Mouse (Mus musculus): Measurements from ENCODE around the gene Copg2.

Copg2 gene

DNA sequence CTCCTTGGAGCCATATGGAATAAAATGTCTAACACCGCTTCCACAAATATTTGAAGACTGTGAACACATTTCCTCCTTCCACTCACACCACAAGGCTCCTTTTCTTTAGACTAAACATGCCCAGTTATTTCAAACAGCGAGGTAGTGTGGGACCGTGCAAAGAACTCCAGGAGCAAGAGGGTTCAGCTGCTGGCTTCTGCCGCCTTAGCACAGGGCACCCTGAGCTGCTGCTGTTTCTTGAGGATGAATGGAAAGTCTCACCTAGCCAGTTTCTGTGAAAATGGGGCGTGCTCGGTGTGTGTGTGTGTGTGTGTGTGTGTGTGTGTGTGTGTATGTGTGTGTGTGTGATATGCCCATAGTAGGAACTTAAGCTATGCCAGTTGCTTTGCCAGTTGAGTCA, 162.1 kb downstream of the Copg2 start:
- no peak for DNase-seq (ENCODE audit: low spot score in 2 of 2)

- DNase-seq (ENCODE audit: low spot score in 2 of 2), result no peak
Observed at GRCm38 (mm10) chr6:30732571-30733130, 163.9 kb downstream of the Copg2 start.

DNA sequence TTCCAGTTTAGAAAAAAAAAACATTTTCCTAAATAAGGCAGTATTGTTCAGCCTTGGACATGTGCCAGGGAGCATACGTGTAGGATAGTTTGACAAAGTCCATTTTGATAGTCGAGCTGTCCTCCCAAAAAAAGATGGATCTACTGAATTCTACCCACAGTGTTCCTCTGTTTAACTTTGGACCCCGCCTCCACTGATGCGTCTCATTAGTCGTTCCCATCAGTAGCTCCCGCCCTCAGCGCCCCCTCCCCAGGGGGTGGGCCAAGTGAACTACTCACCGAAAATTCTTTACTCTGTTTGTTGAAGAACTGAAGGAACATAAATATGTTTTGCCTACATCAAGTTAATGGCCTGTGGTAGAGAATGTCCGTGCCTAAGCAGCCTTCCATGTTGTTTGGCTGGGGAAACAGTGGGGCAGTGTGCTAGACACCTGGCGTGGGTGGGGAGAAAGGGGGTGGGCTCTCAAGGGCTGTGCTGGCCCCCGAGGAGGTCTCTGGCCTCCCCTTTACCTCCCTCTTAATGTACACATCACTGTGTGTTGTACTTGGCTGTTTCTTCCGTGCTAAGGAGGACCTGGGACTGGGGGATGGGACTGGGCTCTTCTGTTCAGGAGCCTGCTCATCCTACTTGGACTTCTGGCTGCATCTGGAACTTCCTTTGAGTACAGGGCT, 166.2 kb downstream of the Copg2 start:
- no peak for DNase-seq (ENCODE audit: low spot score in 2 of 2)

DNA sequence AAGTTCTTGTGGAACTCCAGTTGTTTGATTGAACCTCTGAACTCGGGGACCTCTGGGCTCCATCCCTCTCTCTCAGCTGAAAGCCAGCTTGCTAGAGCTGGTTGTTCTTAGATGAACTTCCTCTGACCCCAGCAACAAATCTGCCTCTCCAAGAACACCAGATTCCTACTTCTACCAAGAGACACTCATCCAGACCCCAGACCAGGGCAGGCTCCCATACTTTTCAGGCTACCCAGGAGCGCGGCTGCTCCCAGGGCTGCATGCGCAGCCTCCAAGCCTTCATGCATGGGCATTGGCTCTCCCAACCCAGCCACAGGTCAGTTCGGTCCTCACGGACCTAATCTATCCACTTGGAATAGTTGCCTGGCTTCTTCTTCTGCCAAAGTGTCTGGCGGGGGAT, 173.3 kb downstream of the Copg2 start, which contains the start of gene Mest:
Gene Mest, plus strand, starts transcription at position 217 of the 400 bp plus-strand sequence.
- DNase-seq (ENCODE audit: low spot score in 2 of 2), result no peak

GRCm38 (mm10) chr6:30722385-30723164, 174.0 kb downstream of the Copg2 start:
- no peak for DNase-seq (ENCODE audit: low spot score in 2 of 2)

DNA sequence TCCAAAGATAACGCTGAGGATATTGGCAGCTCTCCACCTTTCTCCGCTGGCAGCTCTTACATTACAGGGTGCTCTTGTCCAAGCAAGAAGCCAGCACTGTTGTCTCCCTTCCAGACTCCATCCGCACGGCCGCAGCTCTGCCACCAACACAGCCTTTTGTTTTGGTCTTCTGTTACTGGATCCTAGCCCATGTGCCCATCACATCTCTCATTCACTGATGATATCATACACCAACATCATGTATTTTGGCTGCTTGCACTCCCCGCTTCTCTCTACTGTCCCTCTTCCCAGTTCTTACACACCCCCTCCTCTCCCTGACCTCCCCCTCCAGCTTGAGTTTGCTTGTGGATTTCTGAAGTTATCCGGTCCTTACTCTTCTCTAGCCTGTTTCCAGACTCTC, 179.8 kb downstream of the Copg2 start:
- DNase-seq (ENCODE audit: low spot score in 2 of 2), result no peak

GRCm38 (mm10) chr6:30714891-30715471, 181.6 kb downstream of the Copg2 start:
- DNase-seq (ENCODE audit: low spot score in 2 of 2), result no peak

- DNase-seq (ENCODE audit: low spot score in 2 of 2), result no peak
Observed at GRCm38 (mm10) chr6:30713896-30714295, 182.7 kb downstream of the Copg2 start.

DNA sequence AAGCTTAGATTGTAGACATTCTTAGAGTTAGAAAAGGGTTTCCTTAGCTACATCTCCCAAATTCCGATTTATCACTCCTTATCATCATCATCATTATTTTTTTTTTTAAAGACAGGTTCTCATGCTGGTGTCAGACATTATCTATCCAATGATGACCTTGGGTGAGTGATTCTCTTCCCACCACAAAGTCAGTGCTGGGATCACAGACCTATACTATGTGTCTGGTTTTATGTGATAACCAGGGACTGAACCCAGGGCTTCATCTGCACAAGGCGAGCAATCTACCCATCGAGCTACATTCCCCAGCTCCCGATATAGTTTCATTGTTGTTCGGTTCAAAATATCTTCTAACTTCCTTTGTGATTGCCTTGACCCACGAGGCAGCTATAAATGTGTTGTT, 183.1 kb downstream of the Copg2 start:
- no peak for DNase-seq (ENCODE audit: low spot score in 2 of 2)

GRCm38 (mm10) chr6:30712484-30712883, 184.1 kb downstream of the Copg2 start:
- DNase-seq (ENCODE audit: low spot score in 2 of 2), result no peak

DNA sequence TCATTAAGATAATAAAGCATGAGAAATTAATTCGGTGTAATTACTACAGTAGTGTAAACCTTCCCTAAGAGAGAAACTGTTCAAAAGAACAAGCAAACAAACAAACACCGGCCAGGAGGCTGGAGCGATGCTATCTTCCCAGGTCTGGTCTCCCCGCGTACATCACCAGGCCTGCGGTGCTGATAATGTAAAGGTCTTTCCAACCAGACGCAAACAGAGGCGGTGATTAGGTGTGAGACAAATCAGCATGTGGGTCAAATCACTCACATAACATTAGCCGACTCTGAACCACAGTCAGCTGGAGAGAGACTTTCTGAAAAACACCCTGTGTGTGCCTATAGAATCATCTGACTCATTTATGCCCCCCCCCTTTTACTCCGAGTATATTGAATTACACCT, 185.2 kb downstream of the Copg2 start:
- DNase-seq (ENCODE audit: low spot score in 2 of 2), result no peak

GRCm38 (mm10) chr6:30710371-30711364, 185.9 kb downstream of the Copg2 start:
- DNase-seq (ENCODE audit: low spot score in 2 of 2), result no peak

GRCm38 (mm10) chr6:30709115-30709514, 187.5 kb downstream of the Copg2 start:
- DNase-seq (ENCODE audit: low spot score in 2 of 2), result no peak

DNA sequence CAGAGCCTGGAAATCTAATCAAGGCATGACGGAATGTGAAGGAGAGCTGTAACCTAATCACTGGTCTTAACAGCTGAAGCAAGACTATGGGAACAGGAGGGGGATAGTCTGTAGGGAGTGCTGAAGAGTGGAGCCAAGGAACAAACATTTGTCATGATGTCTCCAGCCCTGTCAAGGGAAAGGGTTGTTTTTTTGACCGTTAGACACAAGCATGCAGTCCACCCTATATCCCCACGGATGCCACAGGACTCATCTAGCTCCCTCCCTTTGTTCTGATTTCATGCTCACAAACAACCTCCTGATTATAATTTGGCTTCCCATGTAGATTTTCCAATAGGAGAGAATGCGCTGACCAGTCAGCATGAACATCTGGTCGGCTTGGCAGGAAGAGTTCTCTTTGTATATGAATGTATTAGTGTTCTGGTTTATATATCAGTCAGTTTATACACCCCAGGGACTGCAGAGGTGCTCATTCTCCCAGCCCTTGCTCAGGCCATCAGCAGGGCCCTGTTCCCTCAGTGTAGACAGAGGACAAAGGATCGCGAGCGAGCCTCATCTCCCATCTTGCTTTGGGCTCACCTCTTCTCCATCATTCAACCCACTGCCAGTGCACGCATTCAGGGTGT, 192.5 kb downstream of the Copg2 start:
- DNase-seq (ENCODE audit: low spot score in 2 of 2), result no peak

DNA sequence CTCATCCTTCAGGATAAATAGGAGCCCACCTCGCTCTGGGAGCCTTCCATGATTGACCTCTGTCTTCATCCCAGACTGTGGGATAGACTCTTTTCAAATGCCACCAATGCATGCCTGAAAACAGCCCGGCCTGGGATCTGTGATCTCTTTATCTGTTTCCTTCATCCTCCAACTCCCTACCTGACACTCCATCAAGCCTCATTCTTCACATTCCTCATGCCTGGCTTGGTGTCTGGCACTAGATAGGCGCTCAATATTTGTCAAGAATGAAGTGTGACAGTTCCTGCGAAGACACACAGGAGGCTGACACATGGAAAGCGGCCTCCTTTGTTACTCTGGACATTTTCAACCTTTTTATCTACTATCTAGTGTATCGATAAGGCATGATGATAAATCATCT, 193.1 kb downstream of the Copg2 start:
- no peak for DNase-seq (ENCODE audit: low spot score in 2 of 2)

DNA sequence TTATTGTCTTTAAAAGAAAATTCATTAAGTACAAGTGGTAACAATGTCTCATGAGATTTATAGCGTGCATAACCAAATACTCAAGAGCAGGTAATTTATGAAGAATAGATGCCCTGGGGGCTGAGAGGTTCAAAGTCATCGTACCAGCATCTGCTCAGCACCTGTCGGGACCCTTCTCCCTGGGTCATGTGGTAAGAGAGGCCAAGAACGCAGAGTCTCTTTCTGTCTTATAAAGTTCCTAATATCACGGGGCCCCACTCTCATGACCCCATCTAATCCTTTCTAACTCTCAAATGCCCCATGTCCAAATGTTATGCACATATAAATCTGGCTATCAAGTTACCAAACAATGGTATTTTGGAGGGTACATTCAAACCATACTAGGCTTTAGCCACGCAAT, 193.7 kb downstream of the Copg2 start:
- DNase-seq (ENCODE audit: low spot score in 2 of 2), result no peak

DNA sequence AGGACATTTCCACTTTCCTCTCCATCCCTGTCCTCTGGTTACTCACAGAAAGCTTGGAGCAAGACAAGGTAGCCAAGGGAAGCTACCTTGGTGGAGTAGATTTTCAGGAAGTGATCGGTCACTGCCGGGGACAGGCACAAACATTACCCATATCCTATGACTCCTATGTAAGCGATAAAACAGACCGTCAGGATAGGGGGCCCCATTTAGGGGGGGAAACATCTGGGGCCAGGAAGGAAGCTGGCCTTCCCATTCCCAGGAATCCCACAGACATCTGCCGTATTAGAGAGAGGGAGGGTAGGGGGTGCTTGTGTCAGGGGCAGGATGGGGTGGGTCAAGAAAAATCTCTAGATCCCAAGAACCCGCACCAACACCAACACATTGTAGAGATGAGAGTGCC, 196.4 kb downstream of the Copg2 start:
- no peak for DNase-seq (ENCODE audit: low spot score in 2 of 2)

DNA sequence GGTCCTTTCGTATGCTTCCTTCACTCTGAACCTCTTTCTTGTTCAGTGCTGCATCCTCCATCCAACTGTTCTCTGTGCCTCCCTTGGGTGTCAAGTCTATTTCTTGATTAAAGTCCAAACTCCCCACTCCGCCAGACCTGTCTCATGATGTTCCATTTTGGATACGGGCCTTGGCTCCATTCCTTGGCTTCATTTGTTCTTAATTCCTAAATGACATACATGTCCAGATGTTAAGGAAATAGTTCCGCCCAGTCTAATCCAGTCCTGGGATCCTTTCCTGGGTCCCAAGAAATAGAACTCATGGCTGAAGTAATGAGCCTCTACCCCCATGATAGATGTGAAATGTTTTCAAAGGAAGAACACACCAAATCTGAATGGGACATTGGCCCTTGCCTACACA, 198.6 kb downstream of the Copg2 start:
- DNase-seq (ENCODE audit: low spot score in 2 of 2), result no peak
